Mouse (Mus musculus): ENCODE results near the gene Calhm1.

DNA sequence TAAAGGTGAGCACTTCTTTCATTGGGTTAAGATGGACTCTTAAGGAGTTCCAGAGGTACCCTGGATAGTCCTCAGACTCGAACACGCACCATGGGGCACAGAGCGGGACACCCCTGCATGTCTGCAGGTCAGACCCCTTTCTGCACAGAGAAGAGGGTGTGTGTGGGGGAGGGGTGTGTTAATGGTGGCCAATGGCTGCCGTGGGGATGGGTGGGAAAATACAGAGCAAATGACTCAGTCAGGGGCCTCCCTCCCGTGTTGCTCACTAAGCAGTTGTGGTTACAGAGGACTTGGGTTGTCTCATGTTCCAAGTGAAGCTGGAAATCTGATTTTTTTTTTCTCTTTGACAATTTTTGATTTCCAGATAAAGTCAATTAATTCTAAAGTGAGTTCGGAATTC is 1.6 kb downstream of the Calhm1 start:
- no peak for TF ChIP-seq CTCF (IDR thresholded peaks at IDR 0.05; ENCODE audit: low read depth, low read length)
- TF ChIP-seq POLR2A (IDR thresholded peaks at IDR 0.05; ENCODE audit: borderline replicate concordance, low read depth, low read length) = no peak

Data from bone marrow macrophage, adult 2 months (primary cell).